Mouse (Mus musculus) urinary bladder, postnatal 10 days (tissue): ENCODE results near the gene Tshz2.

Source experiments
- DNase-seq: peaks from one replicate; pipeline ENCODE4 v3.0.0; 2022; ENCODE audit warnings: low spot score

Tshz2 gene

GRCm38 (mm10) chr2:169633491-169634289, 877 bp downstream of the Tshz2 start:
- DNase-seq = no peak

GRCm38 (mm10) chr2:169634619-169635382, 2.0 kb downstream of the Tshz2 start:
- no peak for DNase-seq

- no peak for DNase-seq
Measured at GRCm38 (mm10) chr2:169635428-169635827, 2.6 kb downstream of the Tshz2 start.

GRCm38 (mm10) chr2:169636414-169636813, 3.6 kb downstream of the Tshz2 start:
- DNase-seq = no peak

GRCm38 (mm10) chr2:169641547-169641946, 8.7 kb downstream of the Tshz2 start:
- no peak for DNase-seq

DNA sequence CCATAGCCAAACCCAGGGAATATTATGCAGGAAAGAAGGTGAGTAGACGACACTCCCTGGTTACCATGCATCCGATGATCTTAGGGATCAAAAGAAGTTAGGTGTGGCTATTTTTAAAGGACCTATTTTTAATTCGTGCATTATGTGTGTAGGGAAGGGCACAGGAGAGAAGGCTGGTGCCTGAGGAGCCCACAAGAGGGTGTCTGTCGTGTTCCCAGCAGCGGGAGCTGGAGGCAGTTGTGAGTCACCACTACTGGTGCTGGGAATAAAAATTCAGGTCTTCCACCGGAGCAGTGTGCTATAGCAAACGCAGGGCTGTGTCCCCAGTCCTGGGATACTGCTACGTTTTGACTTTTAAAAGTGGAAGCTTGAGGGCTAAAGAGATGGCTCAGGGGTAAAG, 9.6 kb downstream of the Tshz2 start:
- DNase-seq = no peak

- DNase-seq = no peak
Measured at GRCm38 (mm10) chr2:169647091-169647490, 14.3 kb downstream of the Tshz2 start.

DNA sequence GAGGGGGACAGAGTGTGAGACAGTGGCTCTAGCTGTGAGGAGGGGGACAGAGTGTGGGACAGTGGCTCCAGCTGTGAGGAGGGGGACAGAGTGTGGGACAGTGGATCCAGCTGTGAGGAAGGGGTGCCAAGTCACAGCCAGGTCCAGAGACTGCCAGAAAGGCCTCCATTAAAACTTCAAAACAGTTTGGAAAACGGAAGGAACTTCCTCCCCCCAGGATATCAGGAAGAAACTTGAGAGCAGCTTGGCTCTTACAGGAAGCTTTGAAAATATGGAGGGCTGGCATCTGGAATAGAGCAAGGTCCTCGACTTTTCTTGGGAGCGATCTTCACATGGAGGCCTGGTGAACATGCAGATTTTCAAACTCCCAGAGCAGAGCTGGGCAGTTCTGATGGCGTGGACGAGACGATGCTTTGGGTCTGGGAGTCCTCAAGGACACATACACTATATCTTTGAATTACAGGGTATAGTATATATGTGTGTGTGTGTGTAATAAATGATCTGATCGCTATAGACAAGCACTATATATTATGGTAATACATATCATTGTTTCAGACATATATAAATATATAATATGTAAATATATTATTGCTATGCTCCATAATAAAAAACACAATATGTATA, 16.6 kb downstream of the Tshz2 start:
- no peak for DNase-seq

GRCm38 (mm10) chr2:169653282-169653681, 20.5 kb downstream of the Tshz2 start:
- DNase-seq = no peak

DNA sequence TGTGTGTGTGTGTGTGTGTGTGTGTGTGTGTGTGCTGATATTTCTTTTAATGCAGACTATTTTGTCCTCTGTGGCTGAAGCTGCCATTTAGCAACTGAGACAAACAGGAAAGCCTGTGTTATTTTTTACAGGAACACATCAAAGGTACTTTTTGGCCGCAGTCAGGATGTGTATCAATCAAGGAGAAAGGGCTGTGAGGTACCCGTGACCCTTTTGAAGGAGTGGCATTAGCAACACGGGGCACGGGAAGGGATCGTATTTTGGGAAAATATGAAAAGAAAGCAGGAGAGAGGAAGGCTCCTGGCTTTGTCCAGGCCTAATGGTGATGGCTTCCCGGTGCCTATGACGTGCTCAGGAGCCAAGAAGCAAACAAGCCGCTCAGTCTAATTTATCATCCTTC, 31.0 kb downstream of the Tshz2 start:
- no peak for DNase-seq

DNA sequence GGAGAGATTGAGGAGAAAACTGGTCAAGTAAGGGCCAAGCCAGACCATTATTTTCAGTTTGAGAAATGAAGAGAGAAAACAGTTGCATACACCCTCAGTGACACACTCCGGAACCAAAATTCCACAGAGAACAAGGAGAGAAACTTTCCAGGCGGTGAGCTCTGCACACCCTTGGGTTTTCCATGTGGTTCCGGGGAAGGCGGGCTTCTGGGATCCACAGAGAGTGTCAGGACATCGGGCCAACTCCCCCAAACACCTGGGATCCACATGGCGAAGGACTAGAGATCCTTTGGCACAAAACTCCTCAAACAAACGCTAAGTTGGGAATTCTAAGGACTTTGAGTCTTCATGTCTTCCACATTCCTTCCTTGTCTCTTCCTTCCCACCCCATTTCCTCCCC, 38.5 kb downstream of the Tshz2 start:
- no peak for DNase-seq

DNA sequence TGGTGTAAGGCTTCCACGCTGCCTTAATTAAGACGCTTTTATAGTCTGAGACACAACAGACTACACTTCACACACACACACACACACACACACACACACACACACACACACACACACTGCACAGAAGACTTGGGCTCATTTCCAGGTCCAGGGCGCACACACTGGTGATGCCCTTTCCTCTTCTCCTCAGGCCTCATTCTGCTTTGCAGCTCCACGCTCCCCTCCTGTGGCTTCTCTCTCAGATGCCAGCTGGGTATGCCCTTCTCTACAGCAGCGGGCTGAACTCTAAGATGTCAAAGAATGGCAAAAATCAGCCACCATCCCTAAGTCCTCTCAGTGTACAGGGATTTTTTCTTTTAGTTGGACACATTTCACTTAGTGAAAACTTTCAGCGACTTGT, 41.0 kb downstream of the Tshz2 start:
- DNase-seq = no peak

DNA sequence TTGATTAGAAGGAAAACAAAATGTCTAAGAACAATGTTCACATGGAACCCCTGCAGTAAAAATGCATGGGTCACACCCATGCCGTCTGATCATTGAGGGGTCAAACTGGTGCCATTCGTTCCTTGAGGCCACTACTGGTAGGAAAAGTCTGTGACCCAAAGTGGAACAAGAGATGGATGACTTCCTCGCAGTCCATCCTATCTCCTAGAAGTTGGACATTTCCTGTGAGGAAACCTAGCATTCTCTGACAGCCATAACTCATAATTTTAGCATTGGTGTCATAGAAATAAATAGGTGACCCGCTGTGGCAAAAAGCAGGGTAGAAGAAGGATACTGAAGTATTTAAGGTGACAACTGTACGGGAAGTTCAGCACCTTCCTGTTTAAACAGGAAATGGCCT, 41.4 kb downstream of the Tshz2 start:
- no peak for DNase-seq

DNA sequence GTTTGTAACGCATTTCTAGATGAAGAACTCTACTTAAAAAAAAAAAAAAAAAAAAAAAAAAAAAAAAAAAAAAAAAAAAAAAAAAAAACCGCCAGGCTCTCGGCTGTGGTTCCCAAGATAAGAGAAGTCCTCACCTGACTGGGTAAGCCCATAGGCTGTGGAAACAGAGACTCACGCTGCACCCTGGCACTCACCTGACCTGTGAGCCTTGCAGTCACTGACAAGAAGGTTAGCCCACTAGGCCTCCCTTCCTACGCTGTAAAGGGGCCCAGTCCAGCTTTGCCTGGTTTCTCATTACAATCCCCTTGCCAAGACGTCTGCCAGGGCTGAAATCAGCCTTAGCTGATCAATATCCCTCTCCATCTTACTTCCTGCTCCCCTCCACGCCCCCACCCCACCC, 46.5 kb downstream of the Tshz2 start:
- no peak for DNase-seq

GRCm38 (mm10) chr2:169679951-169680350, 47.1 kb downstream of the Tshz2 start:
- DNase-seq = no peak

DNA sequence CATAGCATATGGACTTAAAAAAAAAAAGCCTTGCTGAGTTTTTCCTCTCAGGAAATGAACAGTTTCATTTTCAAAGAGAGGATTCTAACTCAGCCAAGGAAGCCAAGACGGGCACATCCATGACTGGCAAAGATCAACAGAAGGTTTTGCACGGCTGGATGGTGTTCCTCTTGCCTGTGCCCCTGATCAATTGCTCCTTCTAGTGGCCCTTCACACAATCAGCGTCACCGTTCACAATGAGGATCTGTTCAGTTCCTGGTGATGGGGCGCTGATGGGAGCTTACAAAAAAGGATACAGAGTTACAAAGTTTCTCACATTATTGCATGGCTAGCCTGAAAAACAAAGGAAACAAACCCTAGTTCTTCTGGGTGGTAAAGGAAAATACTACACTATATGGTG, 52.4 kb downstream of the Tshz2 start:
- no peak for DNase-seq

- no peak for DNase-seq
Measured at GRCm38 (mm10) chr2:169685747-169686146, 52.9 kb downstream of the Tshz2 start.

- DNase-seq = no peak
Measured at GRCm38 (mm10) chr2:169686697-169687430, 54.1 kb downstream of the Tshz2 start.

DNA sequence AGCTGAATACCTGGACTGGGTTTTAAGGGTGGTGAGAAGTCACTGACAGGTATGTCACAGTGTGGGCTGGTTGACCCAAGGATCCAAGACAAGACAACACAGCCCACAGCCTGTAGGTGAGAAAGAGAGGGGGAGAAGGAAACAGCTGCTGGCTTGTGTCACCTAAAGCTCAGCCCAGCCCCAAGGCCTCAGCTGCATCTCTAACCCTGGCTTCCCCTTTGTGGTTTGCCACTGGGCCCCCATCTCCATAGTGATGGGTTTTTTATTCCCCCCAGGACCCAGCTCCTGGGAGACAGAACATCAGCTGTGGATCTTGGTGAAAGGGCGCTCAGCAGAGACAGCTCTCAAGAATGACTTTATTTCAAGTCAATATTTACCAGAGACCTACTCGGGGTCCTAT, 57.2 kb downstream of the Tshz2 start:
- DNase-seq = no peak

DNA sequence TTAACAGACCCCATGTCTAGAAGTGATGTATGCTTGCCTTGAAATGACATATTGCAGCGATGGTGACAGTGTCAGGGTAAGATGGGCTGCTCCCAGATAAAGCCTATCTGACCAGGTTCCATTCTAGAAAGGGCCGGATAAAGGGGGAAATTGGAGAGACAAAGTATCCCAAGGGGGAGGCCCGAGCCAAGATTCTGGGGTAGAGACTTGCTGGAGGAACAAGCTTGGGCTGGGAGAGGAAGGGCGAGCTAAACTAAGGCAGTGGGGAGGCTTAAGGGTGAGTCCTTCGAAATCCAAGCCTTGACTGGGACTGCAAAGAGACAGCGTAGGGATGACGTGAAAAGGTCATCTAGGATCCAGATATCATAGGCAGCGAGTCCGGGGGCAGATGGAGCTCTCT, 61.7 kb downstream of the Tshz2 start:
- no peak for DNase-seq

- DNase-seq = no peak
Measured at GRCm38 (mm10) chr2:169695025-169695424, 62.2 kb downstream of the Tshz2 start.

- DNase-seq = no peak
Measured at GRCm38 (mm10) chr2:169699141-169699540, 66.3 kb downstream of the Tshz2 start.
